Mouse (Mus musculus) embryo, embryonic 9.5 days (tissue): ENCODE measurements around the gene Bcl7a.

Experiments used
- DNase-seq: peaks from one replicate; pipeline ENCODE4 v3.0.0-alpha.2; 2017; ENCODE audit errors: extremely low spot score

Gene Bcl7a

DNA sequence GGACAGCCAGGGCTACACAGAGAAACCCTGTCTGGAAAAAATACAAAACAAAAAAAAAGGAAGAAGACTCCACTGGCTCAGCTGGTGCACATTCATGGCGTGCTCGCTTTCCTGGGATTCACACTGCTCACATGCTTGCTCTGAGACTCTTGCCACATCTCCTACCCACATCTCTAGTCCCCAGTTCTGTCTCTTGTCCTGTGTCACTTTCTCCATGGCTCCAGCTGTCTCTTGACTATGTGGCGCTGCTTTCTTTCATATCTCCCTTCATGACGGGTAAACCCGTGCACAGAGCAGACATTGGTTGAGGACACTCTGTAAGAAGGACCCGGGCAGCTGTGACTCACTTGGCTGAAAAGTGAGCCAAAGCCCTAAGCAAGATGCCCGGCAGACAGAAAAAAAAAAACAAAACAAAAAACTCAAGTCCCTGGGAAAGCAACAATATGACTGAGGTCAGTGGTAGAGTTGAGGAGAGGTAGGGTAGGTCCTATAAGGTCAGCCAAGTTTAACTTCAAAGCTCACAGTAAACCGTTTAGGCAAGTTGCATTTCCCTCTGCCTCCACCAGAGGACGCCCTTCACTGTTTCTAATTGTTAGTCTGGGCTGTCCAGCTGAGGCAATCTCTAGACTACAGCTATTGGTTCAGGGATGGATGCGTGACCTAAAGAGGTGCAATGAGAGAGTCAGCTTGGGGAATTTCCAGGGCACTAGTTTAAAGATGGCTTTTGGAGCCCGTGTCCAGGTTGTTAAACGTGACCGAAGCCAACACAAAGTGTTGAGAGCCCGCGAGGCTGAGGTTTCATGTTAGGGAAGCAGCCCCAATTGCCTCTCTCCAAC lies 33.7 kb downstream of the Bcl7a start:
- DNase-seq: peak; percentile 58

DNA sequence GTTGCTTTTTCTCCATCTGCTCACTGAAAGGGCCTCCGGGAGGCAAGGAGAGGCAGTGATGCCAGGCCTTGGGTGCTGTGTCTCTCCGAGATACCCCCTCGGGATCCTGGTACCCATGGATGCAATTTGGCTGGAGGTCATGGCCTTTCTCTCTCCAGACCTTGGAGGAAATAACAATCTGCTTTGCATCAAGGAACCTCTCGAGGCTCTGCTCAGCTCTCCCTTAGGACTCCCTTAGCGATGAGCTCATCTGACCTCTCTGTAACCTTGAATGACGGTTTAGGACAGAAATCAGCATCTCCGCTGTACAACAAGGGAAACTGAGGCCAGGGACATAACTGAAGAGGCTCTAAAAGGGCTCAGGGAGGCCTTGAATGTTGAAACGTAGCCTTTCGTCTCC lies 35.1 kb downstream of the Bcl7a start:
- DNase-seq: no peak

GRCm38 (mm10) chr5:123379504-123379931 lies 35.9 kb downstream of the Bcl7a start:
- DNase-seq: no peak

DNA sequence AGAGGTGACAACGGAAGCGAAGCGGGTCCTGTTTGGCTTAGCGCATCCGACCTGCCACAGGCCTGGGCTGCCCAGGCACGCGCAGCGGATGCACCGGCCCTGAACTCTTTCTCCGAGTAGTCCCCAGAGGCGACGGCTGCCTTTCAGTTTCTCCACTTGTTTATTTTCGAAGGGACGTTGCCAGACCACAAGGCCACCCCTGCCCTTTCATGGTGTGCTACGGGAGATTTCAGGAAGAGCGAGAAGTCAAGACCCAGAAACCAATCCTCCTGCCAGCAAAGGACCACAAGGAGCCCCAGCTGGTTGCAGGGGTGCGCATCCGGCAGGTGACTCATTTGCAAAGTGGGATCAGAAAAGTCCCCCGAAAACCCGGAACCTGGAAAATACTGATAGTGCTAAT lies 38.3 kb downstream of the Bcl7a start:
- DNase-seq: no peak

GRCm38 (mm10) chr5:123382686-123383085 lies 39.1 kb downstream of the Bcl7a start:
- DNase-seq: no peak

DNA sequence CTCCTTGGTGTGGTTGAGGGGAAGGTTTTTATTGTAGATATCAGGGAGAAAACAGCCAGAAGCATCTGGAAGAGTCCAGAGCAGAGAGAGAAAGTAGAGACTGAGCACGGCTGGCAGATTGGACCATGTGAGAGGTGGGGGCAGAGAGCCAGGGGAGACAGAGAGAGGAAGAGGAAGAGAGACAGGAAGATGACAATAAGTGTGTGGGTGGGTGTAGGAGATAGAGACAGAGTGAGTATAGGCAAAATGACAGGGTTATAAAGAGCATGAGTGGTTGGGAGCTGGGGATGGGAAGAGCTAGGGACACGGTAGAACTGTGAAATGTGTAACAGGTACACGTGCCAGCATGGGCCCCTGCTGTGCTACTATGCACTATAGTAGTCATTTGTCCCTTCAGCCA lies 44.8 kb downstream of the Bcl7a start:
- DNase-seq: no peak

DNA sequence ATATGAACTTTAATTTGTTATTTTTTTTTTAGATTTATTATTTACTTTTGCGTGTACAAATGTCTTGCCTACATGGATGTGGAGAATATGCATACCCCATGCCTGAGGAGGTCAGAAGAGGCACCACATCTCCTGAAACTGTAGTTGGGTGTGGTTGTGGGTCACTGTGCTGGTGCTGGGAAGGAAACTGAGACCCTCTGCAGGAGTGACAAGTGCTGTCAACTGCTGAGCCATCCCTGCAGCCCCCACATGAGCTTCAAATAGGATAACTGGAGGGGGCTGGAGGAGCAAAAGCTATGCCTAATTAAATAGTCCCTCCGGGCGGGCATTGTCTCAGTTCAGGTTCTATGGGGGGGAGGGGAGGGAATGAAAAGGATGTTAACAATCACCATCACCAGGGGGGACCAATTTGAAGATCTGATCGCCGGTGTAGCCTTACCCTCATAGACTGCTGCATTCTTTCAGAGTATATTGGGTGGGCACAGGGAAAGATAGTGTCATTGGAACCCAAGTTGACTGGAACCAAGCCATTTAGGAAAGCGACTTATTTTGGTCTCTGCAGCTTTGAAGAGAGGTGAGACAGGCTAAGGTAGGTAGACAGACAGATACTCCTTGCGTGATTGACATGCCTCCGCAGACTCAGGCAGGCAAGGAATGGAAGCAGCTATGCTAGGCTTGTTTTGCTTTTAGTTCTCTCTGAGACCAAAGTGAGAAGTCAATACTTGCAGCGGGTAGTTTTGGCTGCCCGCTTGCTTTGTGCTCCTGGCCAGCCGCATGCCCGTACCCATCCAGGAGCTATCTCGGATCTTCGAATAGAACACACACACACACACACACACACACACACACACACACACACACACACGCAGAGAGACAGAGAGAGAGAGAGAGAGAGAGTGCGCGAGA lies 47.2 kb downstream of the Bcl7a start:
- DNase-seq: no peak

GRCm38 (mm10) chr5:123391442-123391809 lies 47.8 kb downstream of the Bcl7a start:
- DNase-seq: peak; percentile 52

DNA sequence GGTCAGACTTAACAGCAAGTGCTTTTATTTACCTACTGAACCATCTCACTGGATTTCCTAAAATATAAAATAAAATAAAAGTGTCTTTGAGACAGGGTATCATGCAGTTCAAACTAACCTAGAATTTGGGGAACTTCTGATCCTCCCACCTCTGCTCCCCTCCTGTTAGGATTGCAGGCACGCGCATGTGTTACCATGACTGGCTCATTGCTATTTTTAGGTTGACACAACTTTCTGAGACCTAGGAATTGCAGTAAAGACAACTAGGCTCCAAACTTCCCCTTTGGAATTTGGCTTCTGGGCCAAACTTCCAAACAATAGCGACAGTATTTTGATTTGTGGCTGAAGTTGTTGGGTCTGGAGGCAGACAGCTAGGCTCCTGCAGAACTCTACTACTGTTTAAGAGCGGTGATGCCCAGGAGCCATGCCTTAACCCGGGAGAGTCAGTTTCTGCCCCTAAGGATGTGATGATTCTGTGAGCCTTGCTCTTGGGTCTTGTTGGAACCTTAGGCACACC lies 50.2 kb downstream of the Bcl7a start:
- no peak for DNase-seq

GRCm38 (mm10) chr5:123394303-123394956 lies 50.8 kb downstream of the Bcl7a start, which contains the start of gene Mlxip:
Mlxip (plus strand) TSS chr5:123394798.
- DNase-seq: peak; percentile 96

DNA sequence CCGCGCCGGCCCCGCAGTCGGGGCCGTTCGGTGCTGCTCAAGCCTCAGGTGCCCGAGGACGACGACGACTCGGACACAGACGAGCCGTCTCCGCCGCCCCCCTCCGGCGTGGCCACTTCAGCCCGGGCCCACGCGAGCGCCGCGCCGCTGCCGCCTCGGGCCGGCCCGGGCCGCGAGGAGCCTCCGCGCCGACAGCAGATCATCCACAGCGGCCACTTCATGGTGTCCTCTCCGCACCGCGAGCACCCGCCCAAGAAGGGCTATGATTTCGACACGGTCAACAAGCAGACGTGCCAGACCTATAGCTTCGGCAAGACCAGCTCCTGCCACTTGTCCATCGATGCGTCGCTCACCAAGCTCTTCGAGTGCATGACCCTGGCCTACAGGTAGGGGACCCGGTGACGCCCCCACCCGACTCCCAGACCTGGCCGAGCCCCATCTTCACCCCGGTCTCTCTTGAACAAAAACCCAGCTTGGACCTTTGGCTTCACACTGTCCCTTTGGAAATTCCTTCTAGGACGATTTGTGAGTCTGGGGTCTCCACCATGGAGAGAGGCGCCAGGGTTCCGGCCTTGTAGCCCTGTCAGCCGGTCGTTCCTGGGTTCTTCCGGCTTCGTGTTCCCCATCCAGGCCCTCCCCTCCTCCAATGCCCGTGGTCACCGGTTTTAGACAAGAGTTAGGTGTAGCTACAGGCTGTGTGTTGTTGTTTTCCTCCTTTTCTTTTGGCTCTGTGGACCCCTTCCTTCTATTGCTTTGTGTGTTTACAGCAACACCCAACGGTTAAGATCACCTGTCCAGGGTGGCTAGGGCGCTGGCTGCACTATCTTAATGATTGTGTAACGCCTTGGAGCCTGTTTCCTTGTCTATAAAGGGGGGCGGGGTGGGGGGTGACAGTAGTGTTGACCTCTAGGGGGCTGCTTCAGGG lies 51.6 kb downstream of the Bcl7a start:
- peak; percentile 59 for DNase-seq

DNA sequence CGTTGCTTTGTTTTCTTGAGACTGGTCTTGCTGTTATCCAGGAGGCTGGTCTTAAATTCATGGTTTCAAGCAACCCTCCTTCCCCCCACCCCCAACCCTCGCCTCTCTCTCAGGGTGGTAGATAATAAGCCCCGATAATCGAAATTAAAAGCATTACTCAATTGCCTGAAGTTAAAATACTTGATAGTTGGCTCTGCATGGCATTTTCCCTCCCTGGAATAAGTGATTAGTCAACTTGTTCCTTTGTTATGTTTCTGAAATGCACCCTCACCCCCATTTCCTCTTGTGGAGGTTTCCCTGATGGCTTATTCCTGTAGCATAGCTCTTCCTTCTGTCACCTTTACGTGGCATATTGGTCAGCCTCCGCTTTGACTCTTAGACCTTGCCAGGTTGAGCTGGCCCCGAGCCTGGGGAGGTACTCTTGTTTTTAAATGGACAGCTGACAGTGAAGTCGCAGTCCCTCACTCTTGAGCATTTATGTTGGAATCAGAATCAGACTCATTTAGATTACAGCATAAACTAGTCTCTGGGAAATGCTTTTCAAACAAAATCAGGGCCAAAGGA lies 53.3 kb downstream of the Bcl7a start:
- no peak for DNase-seq

DNA sequence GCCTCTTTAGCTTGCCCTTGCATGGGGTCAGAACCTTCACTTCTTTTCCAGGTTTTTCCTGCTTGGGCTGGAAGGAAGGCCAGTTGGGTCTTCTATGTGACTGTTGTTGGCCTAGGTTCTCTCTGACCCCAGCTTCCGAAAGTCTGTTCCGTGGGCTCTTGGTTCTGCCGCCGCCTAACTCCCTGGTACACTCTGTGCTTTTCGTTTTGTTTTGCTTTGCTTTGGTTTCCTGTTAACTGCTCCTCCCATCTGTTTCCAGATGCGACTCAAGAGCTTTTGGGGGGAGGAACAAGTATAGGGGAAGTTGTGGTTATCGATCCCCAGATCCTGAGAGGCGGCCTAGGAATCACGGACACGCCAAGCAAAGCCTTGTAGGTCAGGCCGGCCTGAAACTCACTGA lies 54.2 kb downstream of the Bcl7a start:
- no peak for DNase-seq

DNA sequence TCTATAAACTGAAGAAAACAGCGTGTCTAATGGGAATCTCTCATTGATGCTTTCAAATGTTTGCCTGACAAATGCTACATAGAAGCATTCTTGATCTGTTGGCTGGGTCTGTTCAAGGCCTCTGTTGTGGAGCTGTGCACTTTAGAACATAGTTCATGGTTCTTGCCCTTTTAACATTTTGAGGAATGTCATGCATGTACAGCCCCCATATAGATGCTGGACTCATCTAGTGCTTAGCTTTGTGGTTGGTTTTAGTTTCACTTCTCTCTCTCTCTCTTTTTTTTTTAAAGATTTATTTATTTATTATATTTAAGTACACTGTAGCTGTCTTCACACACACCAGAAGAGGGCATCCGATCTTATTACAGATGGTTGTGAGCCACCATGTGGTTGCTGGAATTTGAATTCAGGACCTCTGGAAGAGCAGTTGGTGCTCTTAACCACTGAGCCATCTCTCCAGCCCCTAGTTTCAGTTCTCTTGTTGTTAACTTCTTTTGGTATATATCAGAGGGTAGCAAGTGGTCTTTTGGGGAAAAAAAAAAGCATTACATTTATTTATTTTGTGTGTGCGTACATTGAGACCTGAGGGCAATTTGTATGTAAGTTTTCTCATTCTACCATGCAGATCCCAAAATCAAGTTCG lies 55.3 kb downstream of the Bcl7a start:
- no peak for DNase-seq

DNA sequence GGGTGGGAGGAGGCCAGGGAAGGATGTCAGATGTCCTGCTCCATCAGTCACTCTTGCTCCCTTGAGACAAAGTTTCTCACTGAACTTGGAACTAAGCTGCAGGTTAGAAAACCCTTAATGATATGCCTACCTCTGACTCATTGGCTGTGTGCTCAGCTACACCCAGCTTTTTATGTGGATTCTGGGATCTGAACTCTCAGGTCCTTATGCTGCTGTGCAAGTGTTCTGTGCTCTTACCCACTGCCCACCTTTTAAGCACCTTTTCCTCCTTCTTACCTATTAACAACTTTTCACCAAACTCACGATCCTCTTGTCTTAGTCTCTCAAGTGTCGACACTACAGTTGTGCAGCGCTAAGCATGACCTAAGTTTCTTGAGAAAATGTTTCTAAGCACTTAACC lies 60.8 kb downstream of the Bcl7a start:
- no peak for DNase-seq

- no peak for DNase-seq
These were observed 63.3 kb downstream of the Bcl7a start for GRCm38 (mm10) chr5:123406952-123407351.

DNA sequence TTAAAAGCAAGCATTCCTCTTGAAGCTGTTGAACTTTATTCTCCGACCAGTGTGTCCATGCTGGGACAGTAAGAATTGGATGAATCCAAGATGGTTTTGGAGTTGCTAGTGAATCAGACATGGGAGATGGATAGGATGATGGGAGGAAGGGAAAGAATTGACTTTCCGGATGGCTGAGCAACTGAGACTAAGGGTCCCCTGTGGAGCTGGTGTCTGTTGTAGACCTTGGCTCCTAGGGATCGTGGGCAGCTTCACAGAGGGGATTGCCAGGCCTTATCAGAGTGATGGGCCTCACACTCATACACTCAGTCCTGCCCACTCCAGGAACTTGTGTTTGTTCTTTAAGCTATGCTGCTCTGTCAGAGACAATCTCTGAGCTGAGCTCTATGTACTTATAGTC lies 64.5 kb downstream of the Bcl7a start:
- no peak for DNase-seq

GRCm38 (mm10) chr5:123412193-123412592 lies 68.6 kb downstream of the Bcl7a start:
- no peak for DNase-seq

DNA sequence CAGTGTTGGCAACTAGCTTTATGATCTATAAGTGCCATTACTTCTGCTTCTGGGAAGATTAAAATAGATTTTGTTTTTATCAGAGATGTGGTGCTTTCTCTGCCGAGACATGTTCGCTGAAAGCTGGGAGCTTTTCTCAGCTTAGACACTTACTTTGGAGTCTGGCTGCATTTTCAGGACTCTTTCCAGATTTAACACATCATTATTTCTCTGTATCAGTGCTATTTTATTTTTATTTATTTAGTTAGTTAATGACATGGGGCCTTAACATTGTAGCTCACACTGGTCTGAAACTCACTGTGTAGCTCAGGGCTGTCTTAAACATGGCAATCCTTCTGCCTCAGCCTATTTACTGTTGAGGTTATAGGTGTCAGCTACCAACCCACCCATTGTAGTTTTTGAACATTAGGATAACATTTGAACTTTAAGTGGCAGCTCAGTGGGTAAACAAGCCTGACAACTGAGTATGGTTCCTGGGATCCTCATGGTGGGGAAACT lies 70.3 kb downstream of the Bcl7a start:
- no peak for DNase-seq

DNA sequence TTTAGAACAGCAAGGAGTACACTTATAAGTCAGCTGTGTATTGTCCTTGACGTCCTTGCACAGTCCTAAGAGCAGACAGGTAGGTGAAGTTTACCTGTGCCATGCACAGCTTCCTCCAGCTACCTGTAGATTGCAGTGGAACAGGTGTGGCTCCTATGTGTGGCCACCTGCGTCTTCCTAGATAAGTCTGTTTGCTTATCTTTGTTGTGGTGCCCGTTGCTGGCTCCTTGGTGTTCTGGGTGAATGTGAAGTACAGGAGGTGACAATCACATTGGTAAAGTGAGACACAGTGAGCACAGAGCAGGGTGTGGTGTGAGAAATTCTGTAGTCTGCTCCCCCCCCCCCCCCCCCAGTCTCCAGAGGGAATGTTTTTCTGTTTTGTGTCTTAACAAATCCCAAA lies 72.5 kb downstream of the Bcl7a start:
- no peak for DNase-seq
